Mouse (Mus musculus) thymus, postnatal 4 days (tissue): Measurements from ENCODE around the gene Slc9a3.

Source experiments
- DNase-seq: peaks from one replicate; pipeline ENCODE4 v3.0.0; 2021

Gene Slc9a3

GRCm38 (mm10) chr13:74145983-74146622 lies 24.8 kb downstream of the Slc9a3 start:
- no peak for DNase-seq

- no peak for DNase-seq
These were observed 26.1 kb downstream of the Slc9a3 start for GRCm38 (mm10) chr13:74147327-74147726.

GRCm38 (mm10) chr13:74166348-74167056 lies 45.2 kb downstream of the Slc9a3 start:
- peak; percentile 80 for DNase-seq

GRCm38 (mm10) chr13:74167057-74167413 lies 45.8 kb downstream of the Slc9a3 start:
- no peak for DNase-seq

- no peak for DNase-seq
These were observed 46.2 kb downstream of the Slc9a3 start for GRCm38 (mm10) chr13:74167492-74167891.

- DNase-seq = no peak
These were observed 48.3 kb downstream of the Slc9a3 start for GRCm38 (mm10) chr13:74169446-74170164.

- DNase-seq = no peak
These were observed 50.8 kb downstream of the Slc9a3 start for GRCm38 (mm10) chr13:74172036-74172435.

- DNase-seq = no peak
These were observed 61.9 kb downstream of the Slc9a3 start for GRCm38 (mm10) chr13:74183011-74183695.

- DNase-seq = no peak
These were observed 71.4 kb downstream of the Slc9a3 start for GRCm38 (mm10) chr13:74192613-74193012.

GRCm38 (mm10) chr13:74196451-74196850 lies 75.2 kb downstream of the Slc9a3 start:
- no peak for DNase-seq

- peak; percentile 91 for DNase-seq
These were observed 87.2 kb downstream of the Slc9a3 start, which contains the start of gene Exoc3 for GRCm38 (mm10) chr13:74208317-74208985. Gene Exoc3, minus strand, starts transcription at chr13:74208732.

- DNase-seq = peak; percentile 50
These were observed 87.7 kb downstream of the Slc9a3 start for GRCm38 (mm10) chr13:74208986-74209345.

- no peak for DNase-seq
These were observed 97.2 kb downstream of the Slc9a3 start for GRCm38 (mm10) chr13:74218441-74218840.
